Mouse (Mus musculus) granulocyte monocyte progenitor cell, adult 5-6 weeks (primary cell): ENCODE data around the gene Slit3. TPM values are rescaled to one million over a fixed set of nuclear protein-coding genes. Genes with fewer than 3 reads are reported as not detected.

Experiments
- ATAC-seq: replicated peaks from 2 replicates; pipeline ENCODE4 v1.8.0; 2016; ENCODE audit warnings: mild to moderate bottlenecking, moderate TSS enrichment, inconsistent platforms; ENCODE audit not compliant: poor library complexity, severe bottlenecking
- total RNA-seq, 2 experiments: library from RNA; stranded (forward) in 1 of 2; stranded (reverse) in 1 of 2; fragments of 200-712, 200-1000 nt in 1 of 2; fragments of >200 nt in 1 of 2; fragmentation: Nextera tagmentation in 1 of 2; gene quantifications; 2 replicates each; pipeline ENCODE4 v1.2.3; 2014 to 2017

The Slit3 gene
- total RNA-seq, 2 experiments from 2014 or later: not detected

DNA sequence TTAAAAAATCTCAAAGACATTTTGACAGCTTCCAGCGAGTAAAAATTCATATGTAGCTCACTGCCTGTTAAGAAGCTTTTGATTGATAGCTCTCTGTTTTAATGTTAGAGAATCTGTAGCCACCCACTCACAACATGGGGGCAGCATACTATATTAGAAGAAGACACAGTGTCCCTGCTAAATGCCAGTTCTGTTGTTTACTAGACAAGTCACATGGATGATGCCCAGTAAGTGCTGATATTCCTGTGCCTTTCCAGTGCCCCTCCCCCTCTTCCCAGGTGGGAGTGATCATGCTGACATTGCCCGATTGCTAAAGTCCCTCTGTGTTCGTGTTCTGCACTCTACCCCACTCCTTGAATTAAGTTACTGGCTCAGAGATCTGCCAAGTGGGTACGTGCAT lies 254.0 kb downstream of the Slit3 start:
- ATAC-seq: no peak

DNA sequence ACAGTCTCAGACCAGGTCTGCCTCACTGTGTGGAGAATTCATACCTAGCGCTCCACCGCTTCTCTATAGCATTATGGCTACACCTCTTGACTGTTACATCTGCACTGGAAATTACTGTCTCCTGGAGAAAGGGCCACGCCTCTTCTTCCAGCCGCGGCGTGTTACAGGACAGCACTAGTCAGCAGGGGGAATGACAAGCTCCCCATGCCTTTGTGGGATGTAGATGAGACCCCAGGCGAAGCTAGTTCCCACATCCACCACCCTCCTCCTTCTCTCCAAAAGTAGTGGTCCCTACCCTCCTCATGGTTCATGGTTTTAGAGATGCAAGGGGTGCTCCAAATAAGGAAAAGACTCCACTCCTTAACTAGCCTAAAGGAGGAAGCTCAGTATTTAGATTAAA lies 257.8 kb downstream of the Slit3 start:
- no peak for ATAC-seq

DNA sequence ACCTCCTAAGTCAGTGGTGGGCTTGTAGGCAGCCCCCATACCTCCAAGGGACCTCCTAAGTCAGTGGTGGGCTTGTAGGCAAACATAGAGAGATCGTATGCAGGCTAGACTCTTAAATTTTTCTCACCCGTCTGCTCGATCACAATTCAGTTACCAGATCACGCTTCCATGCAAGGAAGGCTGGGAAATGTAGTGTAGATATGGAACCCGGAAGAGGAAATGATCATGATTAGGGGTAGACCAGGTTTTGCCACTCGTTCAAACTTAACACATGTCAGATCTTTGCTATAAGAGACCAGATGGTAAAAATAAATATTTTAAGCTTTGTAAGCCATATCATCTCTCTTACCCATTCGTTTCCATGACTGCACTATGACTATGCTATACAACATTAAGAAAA lies 258.4 kb downstream of the Slit3 start:
- ATAC-seq: no peak

DNA sequence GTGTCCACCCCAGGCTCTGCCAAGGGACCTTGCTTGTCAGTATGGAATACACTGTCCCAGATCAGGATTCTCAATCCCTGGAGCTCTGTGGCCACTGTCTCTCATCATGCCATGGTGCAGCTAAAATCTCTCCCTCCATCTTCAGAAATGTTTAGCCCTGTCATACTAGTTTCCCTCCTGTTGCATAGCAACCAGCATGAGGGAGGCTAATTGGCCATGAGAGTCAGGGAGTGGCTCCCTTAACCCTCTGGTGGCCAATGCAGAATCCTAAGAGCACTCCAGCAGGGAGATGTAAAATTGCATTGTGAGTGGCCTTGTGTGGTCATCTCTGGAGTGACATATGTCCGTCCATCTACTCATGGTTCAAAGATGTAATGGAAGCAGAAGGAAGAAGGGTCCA lies 259.7 kb downstream of the Slit3 start:
- ATAC-seq: no peak

DNA sequence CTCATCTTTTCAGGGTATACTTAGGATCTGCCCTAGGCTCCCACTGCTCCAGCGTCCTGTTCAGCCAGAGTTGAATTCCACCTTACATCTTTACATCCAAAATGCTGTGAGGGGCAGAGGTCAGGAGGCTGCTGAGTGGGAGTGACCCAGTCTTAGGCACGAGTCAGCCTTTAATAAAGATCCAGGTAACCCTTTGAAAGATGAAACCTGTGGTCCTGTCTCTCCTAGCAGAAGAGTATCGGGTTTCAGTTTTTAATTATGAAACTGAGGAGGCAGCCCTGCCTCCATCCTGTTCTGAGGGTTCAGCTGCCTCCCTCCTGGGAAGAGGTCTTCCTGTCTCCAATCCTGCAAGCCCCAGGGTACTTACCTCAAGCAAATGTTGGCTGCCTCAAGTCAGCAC lies 264.4 kb downstream of the Slit3 start:
- ATAC-seq: no peak

GRCm38 (mm10) chr11:35387826-35388225 lies 266.8 kb downstream of the Slit3 start:
- no peak for ATAC-seq

GRCm38 (mm10) chr11:35388471-35388870 lies 267.4 kb downstream of the Slit3 start:
- no peak for ATAC-seq

DNA sequence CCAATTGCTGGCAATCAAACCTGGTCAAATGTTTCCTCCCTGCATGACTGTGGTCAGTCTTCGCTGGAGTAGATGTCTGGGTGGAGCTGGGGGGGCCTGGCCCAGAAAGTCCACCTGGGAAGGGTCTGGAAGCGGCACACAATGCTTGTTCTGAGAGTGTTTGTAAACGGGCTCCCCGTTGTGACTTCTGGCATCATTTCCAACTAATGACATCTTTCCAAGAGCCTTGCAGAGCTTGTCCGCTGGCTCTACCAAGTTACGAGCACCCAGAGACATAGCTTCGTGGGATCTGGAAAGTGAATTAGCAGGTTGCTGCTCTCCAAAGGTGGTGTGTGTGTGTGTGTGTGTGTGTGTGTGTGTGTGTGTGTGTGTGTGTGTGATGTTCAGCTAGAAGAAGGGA lies 268.3 kb downstream of the Slit3 start:
- ATAC-seq: no peak

- ATAC-seq: no peak
Measured at GRCm38 (mm10) chr11:35389780-35390435, 268.9 kb downstream of the Slit3 start.

GRCm38 (mm10) chr11:35393815-35394214 lies 272.8 kb downstream of the Slit3 start:
- ATAC-seq: no peak

DNA sequence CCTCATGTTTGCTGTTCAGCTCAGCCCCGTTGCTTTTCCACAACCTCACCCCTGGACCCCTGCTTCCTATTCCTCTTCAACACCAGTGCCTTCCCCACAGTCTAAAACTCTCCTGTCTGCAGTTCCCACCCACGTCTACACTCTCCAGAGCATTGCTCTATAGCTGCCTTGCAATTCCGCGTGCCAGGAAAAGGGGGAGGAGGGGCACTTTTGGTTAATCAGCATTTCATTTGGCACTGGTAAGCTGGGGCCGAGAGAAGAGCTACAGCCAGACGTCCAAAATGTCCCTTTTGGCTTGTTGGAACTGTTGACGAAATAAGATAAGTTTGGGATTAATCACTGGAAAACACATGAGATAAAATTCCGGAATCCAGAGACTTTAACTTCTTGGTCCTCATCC lies 274.4 kb downstream of the Slit3 start:
- no peak for ATAC-seq

- no peak for ATAC-seq
Measured at GRCm38 (mm10) chr11:35398353-35398752, 277.3 kb downstream of the Slit3 start.

GRCm38 (mm10) chr11:35403516-35403915 lies 282.5 kb downstream of the Slit3 start:
- ATAC-seq: no peak

DNA sequence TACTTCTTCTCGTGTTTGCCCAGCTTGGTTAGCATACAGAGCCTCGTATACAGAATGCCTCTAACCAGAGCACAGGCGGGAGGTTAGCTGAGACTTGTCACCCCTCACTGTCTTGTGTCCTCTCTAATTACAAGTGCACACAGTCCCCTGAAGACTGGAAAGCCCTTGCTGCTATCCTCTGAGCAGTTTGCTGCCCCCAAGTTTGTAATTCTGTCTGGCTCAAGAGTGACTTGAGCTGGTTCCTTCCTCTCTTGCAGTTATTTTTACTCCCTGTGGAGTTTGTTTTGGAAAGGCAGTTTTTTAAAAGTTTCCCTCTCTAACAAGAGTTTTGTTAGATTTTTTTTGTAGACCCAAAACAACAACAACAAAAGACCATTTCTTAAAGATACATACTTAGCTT lies 285.0 kb downstream of the Slit3 start:
- ATAC-seq: no peak

DNA sequence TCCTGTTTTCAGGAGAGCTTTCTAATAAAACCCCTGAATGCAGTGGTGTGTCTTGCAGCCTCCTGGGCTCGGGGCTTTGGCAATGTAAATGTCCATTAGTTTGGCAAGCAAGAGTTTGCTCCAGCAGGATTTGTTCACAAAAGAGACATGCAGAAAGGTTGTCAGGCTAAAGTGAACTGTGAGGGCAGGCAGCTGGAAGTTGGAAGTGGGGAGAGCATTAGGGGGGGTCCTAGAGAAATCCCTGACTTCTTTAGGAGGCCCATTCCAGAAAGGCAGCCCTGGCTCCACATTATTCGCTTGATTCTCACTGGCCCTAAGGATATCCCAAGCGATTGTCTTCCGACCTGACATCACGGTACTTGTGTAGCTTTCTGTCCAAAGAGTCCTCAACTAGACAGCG lies 285.5 kb downstream of the Slit3 start:
- ATAC-seq: no peak

DNA sequence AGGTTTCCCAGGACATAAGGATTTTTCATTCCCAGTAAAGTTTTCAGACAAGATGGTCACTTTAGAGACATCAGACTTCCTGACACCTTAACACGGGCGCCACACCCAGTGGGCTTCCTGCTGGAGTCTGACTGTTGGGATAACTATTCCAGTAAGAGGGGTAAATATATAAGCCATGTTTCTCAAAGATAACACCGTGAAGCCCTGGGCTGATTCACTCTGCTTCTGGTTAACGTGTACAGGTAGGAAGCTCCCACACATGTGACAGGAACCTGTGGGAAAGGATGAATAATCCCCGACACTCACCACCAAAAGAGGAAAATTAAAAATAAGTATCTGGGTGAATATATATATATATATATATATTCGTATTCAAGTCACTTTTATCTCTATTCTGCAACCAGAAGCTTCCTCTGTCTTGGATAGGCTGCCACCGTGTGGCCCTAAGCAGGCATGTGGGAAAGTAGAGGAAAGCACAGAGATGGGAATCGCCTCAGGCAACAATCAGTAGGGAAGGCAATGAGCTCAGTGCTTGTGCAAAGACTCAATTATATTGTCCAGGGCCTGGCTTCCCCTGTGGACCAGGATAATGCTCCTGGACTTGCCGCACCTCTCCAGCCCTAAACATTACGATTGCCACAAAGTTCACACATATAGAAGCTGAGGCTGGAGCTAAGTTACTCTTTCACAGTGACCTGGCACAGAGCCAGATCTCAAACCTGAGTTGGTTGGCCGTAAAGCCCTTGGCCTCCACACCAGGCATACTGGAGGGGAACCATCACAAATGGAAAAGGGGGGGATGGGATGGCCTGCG lies 286.5 kb downstream of the Slit3 start:
- ATAC-seq: no peak

DNA sequence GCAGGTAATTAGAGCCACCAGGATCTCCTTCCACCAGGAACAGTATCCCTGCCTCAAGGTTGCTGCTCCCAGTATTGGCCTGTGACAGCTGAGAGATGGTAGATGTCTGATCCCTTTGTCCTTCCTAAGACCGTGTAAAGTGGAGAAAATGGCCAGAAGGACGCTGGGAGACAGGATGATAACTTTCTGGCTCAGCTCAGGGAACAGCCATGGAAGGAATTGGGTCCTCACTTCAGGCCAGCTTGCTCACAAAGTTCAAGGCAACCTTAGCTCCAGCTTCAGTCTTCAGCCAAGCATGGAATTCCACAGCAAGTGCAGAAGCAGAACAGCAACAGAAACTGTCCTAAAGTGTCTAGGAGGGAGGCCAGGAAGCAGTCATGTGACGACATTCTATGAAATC lies 289.4 kb downstream of the Slit3 start:
- no peak for ATAC-seq

DNA sequence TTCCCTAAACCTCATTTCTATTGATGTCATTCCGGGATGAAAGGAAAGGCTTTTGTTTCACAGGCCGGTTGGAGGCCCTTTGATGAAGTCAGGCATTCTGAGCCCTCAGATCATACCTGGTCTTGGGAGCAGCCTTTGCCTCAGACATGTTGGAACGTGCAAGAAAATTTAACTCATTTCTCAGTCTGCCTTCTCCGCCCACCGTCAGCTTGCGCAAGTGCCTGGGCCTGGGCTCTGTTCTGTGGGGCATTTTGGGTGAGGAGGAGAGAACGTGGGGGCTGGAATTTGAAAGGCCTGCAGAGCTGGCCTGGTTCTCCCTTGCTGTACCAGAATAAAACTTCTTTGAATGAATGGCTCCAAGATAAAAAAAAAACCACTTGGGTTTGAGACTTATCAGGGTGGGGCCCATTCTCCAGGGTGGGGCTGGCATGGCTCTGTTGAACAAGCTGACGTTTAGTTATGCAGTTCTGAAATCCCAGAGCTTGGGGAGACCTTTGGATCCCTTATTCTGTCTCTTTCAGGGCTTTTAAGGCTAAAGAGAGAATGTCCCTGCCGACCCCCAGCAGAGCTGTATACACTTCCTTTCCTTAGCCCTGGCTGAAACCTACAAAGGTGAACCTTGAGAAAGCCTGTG lies 294.9 kb downstream of the Slit3 start:
- ATAC-seq: no peak

DNA sequence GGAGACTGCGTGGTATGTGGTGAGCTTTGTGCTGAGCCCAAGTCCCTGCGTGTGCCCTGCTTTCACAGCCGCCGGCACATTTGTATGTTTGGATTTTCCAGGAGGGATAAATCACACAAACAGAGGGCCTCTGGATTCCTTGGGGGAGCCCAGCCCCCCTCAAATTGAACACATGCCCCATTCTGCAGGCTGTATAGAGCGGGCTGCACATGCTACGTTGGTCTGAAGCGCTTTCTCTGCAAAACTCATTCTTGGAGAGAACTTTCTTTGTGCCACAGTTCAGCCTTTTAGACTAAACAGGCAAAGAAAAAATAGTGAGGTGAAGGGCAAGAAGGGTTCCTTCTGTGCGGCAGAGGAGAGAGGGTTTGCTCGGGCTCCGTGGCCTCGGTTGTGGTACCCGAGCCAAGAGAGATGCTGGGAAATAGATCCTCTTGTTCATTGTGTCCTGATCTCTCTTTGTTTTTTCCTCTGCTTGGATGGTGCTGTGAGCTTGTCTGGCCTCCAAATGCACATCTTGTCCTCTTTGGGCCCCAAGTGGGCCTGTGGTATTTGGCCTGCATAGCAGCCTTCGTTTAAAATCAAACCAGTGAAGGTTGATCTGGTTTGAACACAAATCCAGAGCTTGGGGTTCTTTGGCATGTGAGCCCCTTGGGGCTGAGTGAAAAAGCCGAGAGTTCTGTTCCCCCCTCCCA lies 295.5 kb downstream of the Slit3 start:
- no peak for ATAC-seq

DNA sequence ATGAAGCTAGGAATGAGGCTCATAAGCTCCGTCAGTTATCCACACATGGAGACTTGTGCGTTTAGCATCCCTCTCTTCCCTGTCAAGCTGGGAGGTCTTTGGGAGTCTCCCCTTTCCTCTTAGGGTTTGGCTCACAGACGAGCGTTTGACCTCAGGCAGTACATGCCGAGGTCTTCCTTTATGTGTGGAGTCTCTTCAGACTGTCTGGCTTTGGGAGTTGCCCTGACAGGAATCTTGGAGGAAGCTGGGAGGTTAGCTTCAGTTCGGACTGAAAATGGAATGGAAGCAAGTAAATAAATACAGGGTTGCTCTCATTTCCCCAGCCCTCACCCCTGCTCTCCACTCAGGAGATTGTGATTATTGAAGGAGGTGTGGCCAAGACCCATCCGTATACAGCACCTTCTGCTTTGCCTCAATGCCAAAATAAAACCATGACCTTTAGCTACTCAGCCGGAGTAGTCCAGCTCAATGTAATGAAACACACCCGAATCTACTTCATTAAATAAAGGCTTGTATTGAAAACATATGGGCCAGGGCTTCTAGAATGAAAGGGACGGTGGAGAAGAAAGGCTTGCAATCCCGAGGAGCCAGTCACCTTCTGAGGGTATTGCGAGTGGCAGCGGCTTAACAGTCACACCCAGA lies 297.0 kb downstream of the Slit3 start:
- no peak for ATAC-seq

- ATAC-seq: no peak
Measured at GRCm38 (mm10) chr11:35419013-35419412, 298.0 kb downstream of the Slit3 start.
